Mouse (Mus musculus) bone marrow macrophage, adult 2 months (primary cell): ENCODE measurements around the gene Nck1.

ENCODE experiments used
- CTCF ChIP-seq: IDR thresholded peaks from 2 replicates; pipeline ENCODE4 v1.5.1; 2012; ENCODE audit warnings: low read depth, mild to moderate bottlenecking, low read length, moderate library complexity
- POLR2A ChIP-seq: IDR thresholded peaks from 2 replicates; pipeline ENCODE4 v1.6.1; 2012; ENCODE audit warnings: mild to moderate bottlenecking, low read depth, low read length, borderline replicate concordance

DNA sequence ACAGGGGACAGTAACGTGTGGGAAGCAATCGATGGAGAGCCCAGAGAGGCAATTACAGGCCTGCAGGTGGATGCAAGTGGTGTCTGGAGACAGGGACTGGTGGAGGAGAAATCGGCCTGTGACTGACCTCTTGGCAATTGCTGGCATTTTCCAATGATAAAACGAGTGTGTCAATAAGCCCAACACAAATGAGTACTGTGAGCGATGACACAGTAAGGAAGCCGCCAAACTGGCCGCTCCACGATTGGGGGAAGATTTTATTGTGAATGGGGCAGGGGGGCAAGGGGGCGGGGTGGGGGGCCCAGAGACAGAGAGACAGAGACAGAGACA is 91.3 kb downstream of the Nck1 start:
- TF ChIP-seq CTCF (no peak), POLR2A (no peak)
